Mouse (Mus musculus) myocyte (in vitro differentiated cells): Measurements from ENCODE around the gene Kcnj4.

ENCODE experiments used
- MYOG ChIP-seq, 3 experiments: IDR thresholded peaks; one replicate each; pipeline ENCODE4 v1.6.1; 2011; ENCODE audit warnings: control low read depth in 2 of 3, low read depth in 2 of 3, mild to moderate bottlenecking in 2 of 3; ENCODE audit not compliant: insufficient read length in 2 of 3, control insufficient read depth in 1 of 3, insufficient read depth in 1 of 3
- POLR2AphosphoS2 ChIP-seq: IDR thresholded peaks from one replicate; pipeline ENCODE4 v1.6.1; 2011; ENCODE audit warnings: low read depth, control low read depth; ENCODE audit not compliant: insufficient read length

GRCm38 (mm10) chr15:79547289-79547820, 42.3 kb upstream of the Kcnj4 start:
- TF ChIP-seq POLR2AphosphoS2 (no peak), MYOG (IDR thresholded peaks at IDR 0.05; ENCODE audit: control insufficient read depth in 1 of 3, insufficient read depth in 1 of 3, insufficient read length in 2 of 3, low read depth in 2 of 3) (no peak)
